Mouse (Mus musculus) hindbrain, postnatal 0 days (tissue): ENCODE data around the gene Plpp1. TPM values are rescaled to one million over a fixed set of nuclear protein-coding genes. Genes with fewer than 3 reads are reported as not detected.

Experiments
- ATAC-seq: fragments of 200-750 bp; cut with Nextera tagmentation; 2 replicates; pipeline ENCODE4 v1.8.0; 2017; ENCODE audit warnings: mild to moderate bottlenecking, moderate TSS enrichment, moderate library complexity
- DNase-seq: peaks from one replicate; pipeline ENCODE4 v3.0.0-alpha.2; 2015; ENCODE audit warnings: low spot score
- H3K27ac ChIP-seq: fragments of 300-500 bp; sonication (generic); 2 replicates; pipeline ENCODE4 v1.5.1; 2014; ENCODE audit warnings: mild to moderate bottlenecking
- H3K27me3 ChIP-seq: fragments of 300-500 bp; sonication (generic); 2 replicates; pipeline ENCODE4 v1.6.1; 2014; ENCODE audit warnings: low read length, mixed read lengths; ENCODE audit not compliant: insufficient read depth
- H3K36me3 ChIP-seq: fragments of 300-500 bp; sonication (generic); 2 replicates; pipeline ENCODE4 v1.6.1; 2014; ENCODE audit warnings: low read length, mixed read lengths; ENCODE audit not compliant: insufficient read depth
- H3K4me1 ChIP-seq: fragments of 300-500 bp; sonication (generic); 2 replicates; pipeline ENCODE4 v1.6.1; 2014; ENCODE audit warnings: antibody characterized with exemption, low read length, mixed read lengths; ENCODE audit not compliant: insufficient read depth
- H3K4me2 ChIP-seq: fragments of 300-500 bp; sonication (generic); 2 replicates; pipeline ENCODE4 v1.6.1; 2014; ENCODE audit warnings: low read depth, mild to moderate bottlenecking, low read length, moderate library complexity, mixed read lengths
- H3K4me3 ChIP-seq: fragments of 300-500 bp; sonication (generic); 2 replicates; pipeline ENCODE4 v1.5.1; 2014; ENCODE audit warnings: low read length
- H3K9ac ChIP-seq: fragments of 300-500 bp; sonication (generic); replicated peaks from 2 replicates; pipeline ENCODE4 v1.6.1; 2014; ENCODE audit warnings: mild to moderate bottlenecking, low read length, moderate library complexity, mixed read lengths
- H3K9me3 ChIP-seq: fragments of 300-500 bp; sonication (generic); 2 replicates; pipeline ENCODE4 v1.6.1; 2016; ENCODE audit warnings: low read length, mixed read lengths
- CTCF ChIP-seq: IDR thresholded peaks from 2 replicates; pipeline ENCODE4 v1.5.1; 2016; ENCODE audit warnings: antibody characterized with exemption, control low read depth, low read depth
- WGBS: fragments of 180-500 bp; shearing (Covaris S2); extraction: QIAGEN DNeasy Blood & Tissue Kit; methylation state at CpG from one replicate; pipeline ENCODE4 v1.1.7; 2014; 5-methylcytosine and 5-hydroxymethylcytosine counted together
- polyA plus RNA-seq: library from polyadenylated mRNA; unstranded; fragments of >200 nt; fragmentation: Nextera tagmentation; extraction: Ambion mirVana; gene quantifications from 2 replicates; pipeline ENCODE4 v1.2.1, GENCODE M21; 2015
- total RNA-seq: library from RNA; depleted of rRNA; stranded (reverse); fragments of >200 nt; gene quantifications from 2 replicates; pipeline ENCODE4 v1.2.3, GENCODE M21; 2014

The Plpp1 gene
- total and polyA plus RNA-seq, 2 experiments from 2014 or later: 54.0 to 88.1 TPM

DNA sequence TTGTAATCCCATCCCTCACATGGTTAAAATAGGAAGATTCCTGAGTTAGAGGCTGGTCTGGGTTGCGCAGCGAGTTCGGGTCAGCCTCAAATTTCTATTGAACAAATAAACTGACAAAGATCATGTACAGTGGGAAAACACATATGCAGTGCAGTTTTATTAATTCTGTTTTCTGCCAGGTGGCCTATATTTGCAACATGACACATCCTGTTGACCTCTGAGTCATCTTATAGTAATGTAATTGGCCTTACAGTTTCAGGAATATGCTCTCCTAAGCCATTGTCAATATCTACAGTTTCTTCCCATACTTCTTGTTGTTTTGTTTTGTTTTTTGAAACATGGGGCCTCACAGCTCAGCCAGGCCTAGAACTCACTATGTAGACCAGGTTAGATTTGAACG is 3.1 kb downstream of the Plpp1 start:
- TF ChIP-seq CTCF: no peak
- Histone ChIP-seq H3K36me3 (peaks cover 13% of the 10 kb centered on the region; the same call in 1 of the 2 replicates), H3K27me3 (no peaks in the 10 kb centered on the region), H3K4me1 (peaks cover 11% of the 10 kb centered on the region), H3K4me3 (no peak overlapping the region), H3K4me2 (no peak overlapping the region), H3K9me3 (no peaks in the 10 kb centered on the region), H3K27ac (no peak overlapping the region), H3K9ac (no peak overlapping the region)
- ATAC-seq: no peak
- WGBS: 91% methylated on average over 4 of the region's 4 CpGs
- no peak for DNase-seq

- over 99% methylated on average over 3 of the region's 3 CpGs for WGBS
- Histone ChIP-seq H3K4me2 (no peak overlapping the region), H3K27ac (no peak overlapping the region), H3K4me3 (no peak overlapping the region), H3K9ac (no peak overlapping the region), H3K9me3 (no peaks in the 10 kb centered on the region), H3K4me1 (peaks cover 7% of the 10 kb centered on the region; the same call in 1 of the 2 replicates), H3K27me3 (no peaks in the 10 kb centered on the region), H3K36me3 (peaks cover 13% of the 10 kb centered on the region; the same call in 1 of the 2 replicates)
- ATAC-seq (no peak), DNase-seq (no peak)
- no peak for TF ChIP-seq CTCF
Observed at GRCm38 (mm10) chr13:112805529-112805928, 4.9 kb downstream of the Plpp1 start.

DNA sequence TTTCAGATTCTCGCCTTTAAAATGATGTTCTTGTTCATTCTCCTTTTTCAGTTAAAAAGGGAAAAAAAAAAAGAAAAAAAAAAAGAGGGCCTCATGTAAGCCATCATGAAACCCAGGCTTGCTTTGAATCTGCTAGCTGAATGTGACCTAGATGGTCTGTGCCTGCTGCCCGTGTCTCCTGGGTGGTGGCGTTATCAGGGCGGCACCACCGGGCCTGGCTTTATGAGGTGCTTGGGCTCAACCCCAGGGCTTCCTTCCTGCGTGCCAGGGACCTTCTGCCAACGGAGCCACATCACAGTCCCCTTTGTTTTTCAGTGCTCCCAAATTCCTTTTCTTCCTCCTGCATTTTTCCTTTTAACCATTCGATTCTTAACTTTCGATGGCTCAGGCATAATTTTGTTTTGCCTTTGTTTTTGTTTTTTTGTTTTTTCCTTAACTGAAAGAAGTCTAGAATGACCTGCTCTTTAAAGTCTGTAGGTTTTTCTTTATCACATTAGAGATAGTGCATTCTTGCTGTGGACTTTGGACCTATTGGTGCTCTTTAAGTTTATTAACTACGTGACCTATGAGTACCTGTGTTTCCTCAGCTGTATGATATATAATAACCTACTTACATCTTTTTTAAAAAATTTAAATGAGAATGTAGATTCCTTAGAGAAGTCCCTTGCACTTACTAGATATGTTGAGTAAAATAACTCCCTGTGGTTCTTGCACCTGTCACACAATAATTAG is 7.5 kb downstream of the Plpp1 start:
- no peaks in the 10 kb centered on the region for H3K9me3 ChIP-seq
- H3K36me3 ChIP-seq: peaks cover 13% of the 10 kb centered on the region; the same call in 1 of the 2 replicates
- DNase-seq: no peak
- no peak for ATAC-seq
- H3K4me1 ChIP-seq: no peaks in the 10 kb centered on the region; the same call in 1 of the 2 replicates
- no peak overlapping the region for H3K4me2 ChIP-seq
- no peaks in the 10 kb centered on the region for H3K27me3 ChIP-seq
- no peak overlapping the region for H3K27ac ChIP-seq
- TF ChIP-seq CTCF: no peak
- H3K9ac ChIP-seq: no peak overlapping the region
- no peak overlapping the region for H3K4me3 ChIP-seq
- WGBS: 73% methylated on average over 10 of the region's 10 CpGs

GRCm38 (mm10) chr13:112809504-112810247 is 9.1 kb downstream of the Plpp1 start:
- Histone ChIP-seq H3K36me3 (peaks cover 13% of the 10 kb centered on the region; the same call in 1 of the 2 replicates), H3K9ac (no peak overlapping the region), H3K4me3 (no peak overlapping the region), H3K27me3 (no peaks in the 10 kb centered on the region), H3K4me2 (no peak overlapping the region), H3K4me1 (no peaks in the 10 kb centered on the region), H3K9me3 (no peaks in the 10 kb centered on the region), H3K27ac (no peak overlapping the region)
- no peak for TF ChIP-seq CTCF
- 83% methylated on average over 7 of the region's 7 CpGs for WGBS
- ATAC-seq (no peak), DNase-seq (no peak)

- DNase-seq: no peak
- ATAC-seq: no peak
- Histone ChIP-seq H3K4me3 (no peak overlapping the region), H3K9me3 (no peaks in the 10 kb centered on the region), H3K27me3 (no peaks in the 10 kb centered on the region), H3K27ac (no peak overlapping the region), H3K9ac (no peak overlapping the region), H3K4me1 (no peaks in the 10 kb centered on the region), H3K36me3 (peaks cover 13% of the 10 kb centered on the region; the same call in 1 of the 2 replicates), H3K4me2 (no peak overlapping the region)
- 81% methylated on average over 4 of the region's 4 CpGs for WGBS
- TF ChIP-seq CTCF: no peak
Observed at GRCm38 (mm10) chr13:112810248-112810645, 9.7 kb downstream of the Plpp1 start.

- Histone ChIP-seq H3K9me3 (no peaks in the 10 kb centered on the region), H3K36me3 (peaks cover 13% of the 10 kb centered on the region; the same call in 1 of the 2 replicates), H3K27ac (no peak overlapping the region), H3K4me3 (no peak overlapping the region), H3K4me1 (no peaks in the 10 kb centered on the region), H3K4me2 (peak overlapping the region; percentile 13; the same call in 1 of the 2 replicates), H3K27me3 (no peaks in the 10 kb centered on the region), H3K9ac (no peak overlapping the region)
- ATAC-seq (0 out of 2 replicates have a peak, but pooled peaks have one; percentile 12), DNase-seq (no peak)
- no peak for TF ChIP-seq CTCF
- WGBS: 31% methylated on average over 9 of the region's 9 CpGs
Observed at GRCm38 (mm10) chr13:112810751-112811150, 10.2 kb downstream of the Plpp1 start.
